25 mouse cellular contexts compared by ENCODE assay signal in genomic region chr2:178834986-178835385, GRCm38 (mm10).
DNase-seq lines count a peak whose midpoint lies in the region; ATAC-seq lines count a peak whose summit lies in the region.
"Had no signal": no experiment of that assay in that cellular context is flagged by ENCODE, and none has a peak within 500 bp of the region (broad histone marks: within the 10 kb centered on the region; RNA-seq: fewer than 3 reads in every experiment).

No protein-coding gene starts in this region.

- no peak for DNase-seq in frontal cortex, postnatal 25 days (ENCODE audit: low spot score in 2 of 2)
- DNase-seq in left cerebral cortex, adult 18-20 months (ENCODE audit: low spot score in 2 of 2) = peak; percentile 13 to 26
- no peak for DNase-seq in left cerebral cortex, postnatal 4 days
- DNase-seq in right cerebral cortex, postnatal 36 days (ENCODE audit: low spot score in 2 of 2) = peak; percentile 26 to 34
- no peak for DNase-seq in right cerebral cortex, postnatal 4 days
- DNase-seq in telencephalon, adult 2 months (ENCODE audit: low read depth, low spot score) = peak; percentile 45
- DNase-seq in kidney, postnatal 36 days = no peak
- DNase-seq: adrenal gland, postnatal 10 days; adrenal gland, postnatal 36 days; B cell, adult 2 months; cerebellum, adult 11 months; cerebellum, adult 2 months; cerebellum, postnatal 10 days; cerebellum, postnatal 36 days; embryo, embryonic 11 days; gastrocnemius, postnatal 25 days; heart, adult 18-20 months; heart, postnatal 10 days; heart, postnatal 36 days had no signal

- intact Hi-C loops in left cerebral cortex, postnatal 4 days (cut with DNase I) = no loop called here

- ATAC-seq in frontal cortex, adult (ENCODE audit: low TSS enrichment) = peak; percentile 84
- ATAC-seq: forebrain, embryonic 13.5 days; forebrain, embryonic 16.5 days; hindbrain, postnatal 0 days; inflammation-experienced regulatory T-cells, adult 6 months; Patski had no signal

Comparison
In these comparisons a context has a peak if more than half of its experiments do, and no peak if none do; other contexts are left out.
1. DNase-seq: peak in left cerebral cortex, adult 18-20 months (2 of 2), right cerebral cortex, postnatal 36 days (2 of 2) and telencephalon, adult 2 months (single experiment); none in frontal cortex, postnatal 25 days (0 of 2), left cerebral cortex, postnatal 4 days (single experiment), right cerebral cortex, postnatal 4 days (single experiment) and kidney, postnatal 36 days (0 of 2).